Mouse (Mus musculus): ENCODE results near the gene Evi2. TPM values are rescaled to one million over a fixed set of nuclear protein-coding genes. Genes with fewer than 3 reads are reported as not detected.

Gene Evi2
- total and polyA plus RNA-seq, 3 experiments = 0.15 to 1.2 TPM; not detected in 1

GRCm38 (mm10) chr11:79522944-79523343, 7.4 kb downstream of the Evi2 start:
- H3K4me1 ChIP-seq (ENCODE audit: control insufficient read depth in 1 of 2, insufficient read depth in 2 of 2, low read length in 2 of 2) = peaks cover 29 to 44% of the 10 kb centered on the region in 2 experiments
- no peaks in the 10 kb centered on the region for H3K27me3 ChIP-seq (ENCODE audit: control insufficient read depth in 1 of 2, insufficient read depth in 2 of 2, low read length in 2 of 2)
- H3K9me3 ChIP-seq (replicated peaks; ENCODE audit: insufficient read depth, low read length) = no peaks in the 10 kb centered on the region
- TF ChIP-seq USF2 (IDR thresholded peaks at IDR 0.05; ENCODE audit: borderline replicate concordance in 1 of 2, insufficient read depth in 1 of 2, low read depth in 1 of 2, low read length in 2 of 2) = no peak
- TF ChIP-seq ZC3H11A (IDR thresholded peaks at IDR 0.05; ENCODE audit: low read depth, low read length) = no peak
- TF ChIP-seq MAX (IDR thresholded peaks at IDR 0.05; ENCODE audit: low read length) = no peak
- no peak for TF ChIP-seq RCOR1 (IDR thresholded peaks at IDR 0.05; ENCODE audit: low read depth, low read length)
- TF ChIP-seq CHD1 (IDR thresholded peaks at IDR 0.05; ENCODE audit: low read depth, low read length) = peak; percentile 98
- peak; percentile 18; the same call in 1 of the 2 replicates for TF ChIP-seq ETS1 (IDR thresholded peaks at IDR 0.05; ENCODE audit: low read depth, low read length)
- no peak for TF ChIP-seq GABPA (IDR thresholded peaks at IDR 0.05; ENCODE audit: low read depth, low read length)
- TF ChIP-seq JUND (IDR thresholded peaks at IDR 0.05; ENCODE audit: low read depth, low read length) = no peak
- TF ChIP-seq POLR2AphosphoS5 (IDR thresholded peaks at IDR 0.05; ENCODE audit: borderline replicate concordance, low read depth, low read length) = no peak
- TF ChIP-seq ZMIZ1 (IDR thresholded peaks at IDR 0.05; ENCODE audit: low read depth, low read length) = no peak
- TF ChIP-seq MYB (IDR thresholded peaks at IDR 0.05; ENCODE audit: low read depth, low read length) = no peak
- TF ChIP-seq BHLHE40 (IDR thresholded peaks at IDR 0.05; ENCODE audit: borderline replicate concordance, low read depth, low read length) = no peak
- TF ChIP-seq MYC (IDR thresholded peaks at IDR 0.05; ENCODE audit: low read depth, low read length) = no peak
- TF ChIP-seq CHD2 (IDR thresholded peaks at IDR 0.05; ENCODE audit: low read length) = no peak
- TF ChIP-seq ZNF384 (IDR thresholded peaks at IDR 0.05; ENCODE audit: low read depth, low read length) = peak; percentile 87
- no peak for TF ChIP-seq SMC3 (IDR thresholded peaks at IDR 0.05; ENCODE audit: low read depth, low read length)
- no peak for TF ChIP-seq MAZ (IDR thresholded peaks at IDR 0.05; ENCODE audit: low read depth, low read length)
- TF ChIP-seq RAD21 (IDR thresholded peaks at IDR 0.05; ENCODE audit: low read depth, low read length) = no peak
- TF ChIP-seq GATA1 (IDR thresholded peaks at IDR 0.05; ENCODE audit: low read depth, low read length) = no peak
- peak; percentile 32 for TF ChIP-seq MXI1 (IDR thresholded peaks at IDR 0.05; ENCODE audit: low read depth, low read length)
- TF ChIP-seq USF1 (IDR thresholded peaks at IDR 0.05; ENCODE audit: low read depth, low read length) = no peak
- no peak for TF ChIP-seq MEF2A (IDR thresholded peaks at IDR 0.05; ENCODE audit: extremely low read depth, insufficient replicate concordance, low read depth, low read length, poor library complexity, severe bottlenecking)
- peaks cover 34% of the 10 kb centered on the region for H3K79me2 ChIP-seq (ENCODE audit: control insufficient read depth, insufficient read depth, low read length, poor library complexity)
- DNase-seq (ENCODE audit: low read depth, low spot score) = peak; percentile 56
- peaks cover 0 to 70% of the 10 kb centered on the region in 2 experiments; a peak in 2 of 4 replicates for H3K36me3 ChIP-seq (ENCODE audit: control insufficient read depth in 1 of 2, insufficient read depth in 2 of 2, low read length in 2 of 2)
- peak overlapping the region; percentile 74 for H3K27ac ChIP-seq (ENCODE audit: control insufficient read depth, low read depth, low read length)
- peak overlapping the region; percentile 87 for H3K9ac ChIP-seq (ENCODE audit: control insufficient read depth, low read depth, low read length, poor library complexity, severe bottlenecking)
- H3K4me3 ChIP-seq (ENCODE audit: control insufficient read depth in 1 of 2, insufficient read depth in 1 of 2, low read depth in 2 of 2, low read length in 2 of 2) = peak overlapping the region; percentile 56 to 66
